Mouse (Mus musculus): ENCODE results near the gene Tmem208.

DNA sequence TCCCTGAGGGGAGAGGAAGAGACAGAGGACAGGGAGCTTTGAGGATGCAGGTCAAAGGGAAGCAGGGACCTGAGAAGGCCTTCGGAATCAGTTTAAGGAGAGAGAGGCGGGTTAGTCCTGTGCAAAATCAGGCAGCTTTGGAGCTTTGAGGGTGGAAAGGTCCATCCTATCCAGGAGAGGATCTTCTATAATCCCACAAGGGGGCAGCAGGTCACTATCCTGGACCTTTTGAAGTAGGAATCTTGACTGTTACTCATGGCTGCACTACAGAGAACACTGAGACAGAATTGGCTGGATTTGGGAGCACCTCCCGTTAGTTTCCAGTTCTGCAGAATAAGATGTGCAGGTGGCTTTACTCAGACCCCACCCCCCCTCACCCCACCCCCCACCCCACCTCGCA, 33.5 kb downstream of the Tmem208 start:
- peak; percentile 70 for TF ChIP-seq CTCF (IDR thresholded peaks at IDR 0.05; ENCODE audit: low read depth)
- TF ChIP-seq EP300 (optimal IDR thresholded peaks at IDR 0.05): no peak

All from stomach, postnatal 0 days (tissue).